Mouse (Mus musculus) limb, embryonic 10.5 days (tissue): Measurements from ENCODE around the gene Wdr95. TPM values are rescaled to one million over a fixed set of nuclear protein-coding genes. Genes with fewer than 3 reads are reported as not detected.

Source experiments
- DNase-seq: peaks from one replicate; pipeline ENCODE4 v3.0.0-alpha.2; 2017; ENCODE audit warnings: low spot score
- H3K27ac ChIP-seq: fragments of 300-500 bp; sonication (generic); 2 replicates; pipeline ENCODE4 v1.5.1; 2016; ENCODE audit warnings: mild to moderate bottlenecking
- H3K27me3 ChIP-seq: fragments of 300-500 bp; sonication (generic); 2 replicates; pipeline ENCODE4 v1.6.1; 2016; ENCODE audit warnings: low read depth, mild to moderate bottlenecking; ENCODE audit not compliant: poor library complexity, severe bottlenecking
- H3K36me3 ChIP-seq: fragments of 300-500 bp; sonication (generic); 2 replicates; pipeline ENCODE4 v1.6.1; 2016; ENCODE audit warnings: mild to moderate bottlenecking, moderate library complexity
- H3K4me1 ChIP-seq: fragments of 300-500 bp; sonication (generic); 2 replicates; pipeline ENCODE4 v1.6.1; 2016
- H3K4me3 ChIP-seq: fragments of 300-500 bp; sonication (generic); 2 replicates; pipeline ENCODE4 v1.5.1; 2016; ENCODE audit warnings: mild to moderate bottlenecking, moderate library complexity
- H3K9me3 ChIP-seq: fragments of 300-500 bp; sonication (generic); replicated peaks from 2 replicates; pipeline ENCODE4 v1.6.1; 2016; ENCODE audit warnings: mild to moderate bottlenecking
- WGBS: fragments of 180-500 bp; shearing (Covaris S2); methylation state at CpG from one replicate; pipeline ENCODE4 v1.1.7; 2016; 5-methylcytosine and 5-hydroxymethylcytosine counted together
- polyA plus RNA-seq: library from polyadenylated mRNA; unstranded; fragments of >200 nt; fragmentation: Nextera tagmentation; extraction: Ambion mirVana; gene quantifications from 2 replicates; pipeline ENCODE4 v1.2.1, GENCODE M21; 2016

Gene Wdr95
- polyA plus RNA-seq, 1 experiment from 2014 or later: not detected

DNA sequence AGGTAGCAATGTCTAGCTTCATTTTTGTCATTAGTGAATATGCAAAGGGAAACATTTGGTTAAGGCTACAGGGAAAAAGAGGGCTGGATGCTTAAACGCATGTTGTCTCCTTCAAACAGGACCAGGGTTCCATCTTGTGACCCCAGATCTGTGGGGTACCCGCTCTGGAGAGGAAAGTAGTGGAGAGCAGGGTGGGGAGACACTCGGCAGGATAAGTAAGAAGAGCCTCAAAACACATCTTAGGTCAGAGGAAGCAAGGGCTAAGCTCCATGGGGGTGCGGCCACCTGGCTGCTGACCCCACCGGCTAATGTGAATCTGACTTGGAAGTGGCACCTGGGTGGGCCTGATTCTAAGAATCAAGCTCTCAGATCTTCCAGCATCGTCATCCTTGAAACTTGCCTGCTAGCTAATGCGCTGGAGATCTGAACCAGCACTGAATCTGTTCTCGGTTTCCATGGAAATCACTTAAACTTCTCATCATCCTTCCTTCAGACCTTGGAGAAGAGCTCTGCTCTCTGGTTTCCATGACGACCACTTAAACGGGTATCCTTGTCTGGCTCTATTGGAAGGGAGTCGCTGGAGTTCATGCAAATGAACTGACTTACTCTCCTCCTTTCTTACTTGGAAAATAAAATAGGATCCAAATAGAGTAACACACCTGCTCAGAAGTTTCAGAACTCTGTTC, 32.6 kb downstream of the Wdr95 start:
- Histone ChIP-seq H3K27ac (no peak overlapping the region), H3K36me3 (no peaks in the 10 kb centered on the region), H3K4me1 (peaks cover 6% of the 10 kb centered on the region), H3K4me3 (no peak overlapping the region), H3K27me3 (no peaks in the 10 kb centered on the region), H3K9me3 (no peaks in the 10 kb centered on the region)
- 62% methylated on average over 11 of the region's 11 CpGs for WGBS
- DNase-seq: no peak

DNA sequence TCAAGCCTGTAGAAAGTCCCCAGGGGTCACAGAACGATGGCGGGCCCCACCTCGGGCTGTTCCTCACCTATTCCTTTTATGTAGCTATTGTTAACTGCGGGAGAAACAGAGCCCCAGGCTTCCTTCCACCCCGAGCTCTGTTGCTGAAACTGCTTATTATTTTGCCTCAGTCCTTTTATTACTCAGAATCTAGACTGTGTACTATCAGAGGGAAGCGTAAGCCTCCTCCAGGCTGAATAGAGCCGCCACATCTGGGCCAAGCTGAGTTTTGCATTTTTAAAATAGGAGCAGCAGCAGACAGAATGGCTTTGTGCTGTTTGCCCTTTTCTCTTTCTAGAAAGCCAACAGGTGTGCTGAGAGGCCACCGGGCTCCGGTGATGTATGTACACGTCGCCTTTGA, 37.5 kb downstream of the Wdr95 start:
- Histone ChIP-seq H3K27ac (no peak overlapping the region), H3K9me3 (no peaks in the 10 kb centered on the region), H3K36me3 (no peaks in the 10 kb centered on the region), H3K4me1 (peaks cover 18% of the 10 kb centered on the region), H3K27me3 (no peaks in the 10 kb centered on the region), H3K4me3 (no peak overlapping the region)
- WGBS: 67% methylated on average over 11 of the region's 11 CpGs
- no peak for DNase-seq

- Histone ChIP-seq H3K4me1 (peaks cover 18% of the 10 kb centered on the region), H3K9me3 (no peaks in the 10 kb centered on the region), H3K36me3 (no peaks in the 10 kb centered on the region), H3K4me3 (no peak overlapping the region), H3K27ac (no peak overlapping the region; the same call in 1 of the 2 replicates), H3K27me3 (no peaks in the 10 kb centered on the region)
- DNase-seq: no peak
- 89% methylated on average over 5 of the region's 5 CpGs for WGBS
Measured at GRCm38 (mm10) chr5:149566957-149567356, 38.5 kb downstream of the Wdr95 start.

- Histone ChIP-seq H3K4me3 (no peak overlapping the region), H3K9me3 (no peaks in the 10 kb centered on the region), H3K4me1 (peaks cover 18% of the 10 kb centered on the region), H3K27me3 (no peaks in the 10 kb centered on the region), H3K36me3 (no peaks in the 10 kb centered on the region), H3K27ac (no peak overlapping the region)
- 85% methylated on average over 13 of the region's 13 CpGs for WGBS
- no peak for DNase-seq
Measured at GRCm38 (mm10) chr5:149568993-149569392, 40.5 kb downstream of the Wdr95 start.

- H3K27me3 ChIP-seq: no peaks in the 10 kb centered on the region
- no peak overlapping the region for H3K27ac ChIP-seq
- no peaks in the 10 kb centered on the region for H3K36me3 ChIP-seq
- no peaks in the 10 kb centered on the region for H3K9me3 ChIP-seq
- DNase-seq: no peak
- no peak overlapping the region for H3K4me3 ChIP-seq
- H3K4me1 ChIP-seq: no peaks in the 10 kb centered on the region; the same call in 1 of the 2 replicates
- 69% methylated on average over 10 of the region's 10 CpGs for WGBS
Measured at GRCm38 (mm10) chr5:149576977-149577376, 48.5 kb downstream of the Wdr95 start.

GRCm38 (mm10) chr5:149577449-149577848, 49.0 kb downstream of the Wdr95 start:
- H3K4me1 ChIP-seq: no peaks in the 10 kb centered on the region; the same call in 1 of the 2 replicates
- no peak for DNase-seq
- H3K36me3 ChIP-seq: no peaks in the 10 kb centered on the region
- H3K27me3 ChIP-seq: no peaks in the 10 kb centered on the region
- WGBS: 47% methylated on average over 10 of the region's 10 CpGs
- no peaks in the 10 kb centered on the region for H3K9me3 ChIP-seq
- no peak overlapping the region for H3K4me3 ChIP-seq
- no peak overlapping the region for H3K27ac ChIP-seq

DNA sequence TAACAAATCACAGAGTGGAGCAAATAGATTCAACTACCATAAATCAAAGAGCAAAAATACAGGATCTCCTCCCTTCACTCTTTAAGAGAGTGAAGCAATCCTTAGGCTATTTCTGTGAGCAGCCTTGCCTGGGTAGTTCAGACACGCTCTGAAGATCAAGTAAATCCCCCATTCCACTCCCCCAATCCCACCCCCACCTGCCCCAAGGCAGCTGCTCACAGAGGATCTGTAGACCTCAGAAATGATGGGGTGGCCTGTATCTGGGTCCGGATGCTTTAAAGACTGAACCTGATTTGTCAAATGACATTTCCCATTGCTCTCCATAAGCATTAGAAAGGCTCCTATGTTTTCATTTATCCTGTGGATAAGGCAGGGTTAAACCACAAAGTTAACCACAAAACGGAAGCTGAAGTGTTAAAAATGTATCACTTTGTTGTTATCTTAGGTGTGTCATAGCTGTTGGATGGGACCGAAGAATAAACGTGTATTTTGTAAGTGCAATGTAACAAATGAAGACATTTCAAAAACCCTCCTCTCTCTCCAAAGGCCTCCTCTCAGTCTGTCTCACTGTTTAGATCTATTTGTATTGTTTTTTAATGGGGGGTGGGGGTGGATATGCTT, 54.3 kb downstream of the Wdr95 start:
- Histone ChIP-seq H3K9me3 (no peaks in the 10 kb centered on the region), H3K4me3 (no peak overlapping the region), H3K36me3 (no peaks in the 10 kb centered on the region), H3K4me1 (peaks cover 17% of the 10 kb centered on the region), H3K27me3 (no peaks in the 10 kb centered on the region), H3K27ac (no peak overlapping the region)
- DNase-seq: no peak
- 71% methylated on average over 5 of the region's 5 CpGs for WGBS

- Histone ChIP-seq H3K9me3 (no peaks in the 10 kb centered on the region), H3K27ac (no peak overlapping the region), H3K4me1 (peaks cover 17% of the 10 kb centered on the region), H3K27me3 (no peaks in the 10 kb centered on the region), H3K4me3 (no peak overlapping the region), H3K36me3 (no peaks in the 10 kb centered on the region)
- 24% methylated on average over 8 of the region's 8 CpGs for WGBS
- no peak for DNase-seq
Measured at GRCm38 (mm10) chr5:149583507-149583906, 55.0 kb downstream of the Wdr95 start.

DNA sequence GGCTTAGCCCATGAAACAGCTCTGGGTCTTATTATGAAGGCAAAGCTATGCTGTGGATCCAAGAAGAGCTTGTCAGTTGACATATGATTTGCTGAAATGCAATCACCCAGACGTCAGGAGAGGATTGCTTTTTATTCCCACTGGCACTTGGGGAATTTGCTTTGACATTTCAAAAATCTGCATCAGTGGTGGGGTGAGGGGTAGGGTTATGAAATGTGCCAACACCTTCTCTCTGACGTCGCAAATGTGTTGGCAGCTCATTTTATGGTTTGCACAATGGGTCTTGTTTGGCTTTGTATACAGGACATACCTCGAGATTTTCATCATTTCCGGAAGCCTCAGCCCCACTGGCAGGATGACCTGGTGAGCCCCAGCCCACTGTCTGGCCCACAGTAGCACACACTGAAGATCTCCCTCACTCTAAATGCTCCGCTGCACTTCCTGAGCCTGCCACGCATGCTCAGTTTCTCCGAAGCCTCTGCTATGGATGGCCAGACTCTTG, 55.7 kb downstream of the Wdr95 start:
- H3K27ac ChIP-seq: no peak overlapping the region
- no peak overlapping the region for H3K4me3 ChIP-seq
- no peak for DNase-seq
- H3K9me3 ChIP-seq: no peaks in the 10 kb centered on the region
- peaks cover 17% of the 10 kb centered on the region for H3K4me1 ChIP-seq
- 64% methylated on average over 8 of the region's 8 CpGs for WGBS
- no peaks in the 10 kb centered on the region for H3K27me3 ChIP-seq
- no peaks in the 10 kb centered on the region for H3K36me3 ChIP-seq

DNA sequence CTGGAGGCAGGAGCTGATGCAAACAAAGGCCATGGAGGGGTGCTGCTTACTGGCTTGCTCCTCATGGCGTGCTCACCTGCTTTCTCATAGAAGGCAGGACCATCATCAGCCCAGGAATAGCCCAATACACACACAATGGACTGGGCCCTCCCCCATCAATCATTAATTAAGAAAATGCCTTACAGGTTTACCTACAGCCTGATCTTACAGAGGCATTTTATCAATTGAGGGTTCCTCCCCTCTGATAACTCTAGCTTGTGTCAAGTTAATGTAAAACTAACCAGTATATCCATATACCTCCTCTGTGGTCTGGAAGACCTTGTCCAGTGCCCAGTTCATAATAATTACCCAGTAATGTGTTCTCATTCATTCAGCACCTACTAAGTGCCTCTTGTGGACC, 56.8 kb downstream of the Wdr95 start:
- Histone ChIP-seq H3K9me3 (no peaks in the 10 kb centered on the region), H3K27me3 (no peaks in the 10 kb centered on the region), H3K27ac (no peak overlapping the region), H3K4me1 (peaks cover 17% of the 10 kb centered on the region), H3K4me3 (no peak overlapping the region), H3K36me3 (no peaks in the 10 kb centered on the region)
- DNase-seq: no peak
- 87% methylated on average over 1 of the region's 1 CpGs for WGBS

DNA sequence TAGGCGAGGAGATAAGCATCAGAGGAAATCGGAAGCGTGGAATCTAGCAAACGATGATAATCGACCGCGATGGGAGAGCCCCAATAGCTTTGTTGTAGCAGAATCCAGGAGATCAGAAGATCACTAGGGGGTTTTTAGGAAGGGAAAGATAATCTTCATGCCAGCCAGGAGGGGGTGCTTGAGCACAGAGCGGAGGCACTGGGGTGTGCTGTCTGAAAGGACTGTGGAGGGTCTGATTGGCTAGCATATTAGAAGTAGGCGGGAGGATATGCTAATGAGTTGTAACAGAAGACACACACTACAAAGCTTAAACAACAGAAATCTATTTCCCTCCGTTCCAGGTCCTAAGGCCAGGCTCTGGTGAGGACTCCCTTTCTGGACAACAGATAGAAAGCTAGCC, 57.4 kb downstream of the Wdr95 start:
- Histone ChIP-seq H3K9me3 (no peaks in the 10 kb centered on the region), H3K27me3 (no peaks in the 10 kb centered on the region), H3K4me3 (no peak overlapping the region), H3K27ac (no peak overlapping the region), H3K4me1 (peaks cover 17% of the 10 kb centered on the region), H3K36me3 (no peaks in the 10 kb centered on the region)
- WGBS: 67% methylated on average over 10 of the region's 10 CpGs
- no peak for DNase-seq

GRCm38 (mm10) chr5:149587327-149587895, 58.9 kb downstream of the Wdr95 start:
- H3K36me3 ChIP-seq: no peaks in the 10 kb centered on the region
- no peak overlapping the region for H3K4me3 ChIP-seq
- 86% methylated on average over 11 of the region's 11 CpGs for WGBS
- H3K4me1 ChIP-seq: peaks cover 17% of the 10 kb centered on the region
- H3K27ac ChIP-seq: no peak overlapping the region
- no peak for DNase-seq
- no peaks in the 10 kb centered on the region for H3K27me3 ChIP-seq
- no peaks in the 10 kb centered on the region for H3K9me3 ChIP-seq

- Histone ChIP-seq H3K27ac (no peak overlapping the region), H3K9me3 (no peaks in the 10 kb centered on the region), H3K27me3 (no peaks in the 10 kb centered on the region), H3K4me3 (no peak overlapping the region), H3K4me1 (peaks cover 7% of the 10 kb centered on the region), H3K36me3 (no peaks in the 10 kb centered on the region)
- no peak for DNase-seq
- 71% methylated on average over 7 of the region's 7 CpGs for WGBS
Measured at GRCm38 (mm10) chr5:149588814-149589534, 60.5 kb downstream of the Wdr95 start.
